ENCODE assay signal across 7 mouse cellular contexts in genomic region chr17:65071114-65071513, GRCm38 (mm10).
A peak's percentile ranks its signal among the peaks of the same experiment; 100 is the strongest.
DNase-seq lines count a peak whose midpoint lies in the region; ATAC-seq and TF ChIP-seq lines count a peak whose summit lies in the region.

No protein-coding gene starts in this region.

- H3K9me3 ChIP-seq in kidney, postnatal 0 days (replicated peaks; ENCODE audit: low read length) = no peaks in the 10 kb centered on the region
- H3K9me3 ChIP-seq in kidney, embryonic 16.5 days (ENCODE audit: low read length) = no peaks in the 10 kb centered on the region
- H3K9me3 ChIP-seq in stomach, postnatal 0 days (ENCODE audit: control insufficient read depth, low read length) = no peaks in the 10 kb centered on the region

- no peaks in the 10 kb centered on the region for H3K27me3 ChIP-seq in kidney, postnatal 0 days (ENCODE audit: insufficient read depth, low read length)
- no peaks in the 10 kb centered on the region for H3K27me3 ChIP-seq in kidney, embryonic 16.5 days (ENCODE audit: insufficient read depth, low read length)
- no peaks in the 10 kb centered on the region for H3K27me3 ChIP-seq in stomach, postnatal 0 days (ENCODE audit: control insufficient read depth, insufficient read depth, low read length)

- ATAC-seq in kidney, postnatal 0 days (replicated peaks; ENCODE audit: low FRiP score, low read depth) = no peak
- ATAC-seq in kidney, embryonic 16.5 days (ENCODE audit: low FRiP score, low TSS enrichment) = no peak
- no peak for ATAC-seq in stomach, postnatal 0 days (ENCODE audit: low FRiP score, low TSS enrichment)

- no peaks in the 10 kb centered on the region for H3K4me1 ChIP-seq in kidney, postnatal 0 days (replicated peaks; ENCODE audit: insufficient read depth, low read length)
- no peaks in the 10 kb centered on the region for H3K4me1 ChIP-seq in kidney, embryonic 16.5 days (ENCODE audit: insufficient read depth, low read length)
- no peaks in the 10 kb centered on the region for H3K4me1 ChIP-seq in stomach, postnatal 0 days (replicated peaks; ENCODE audit: control insufficient read depth, insufficient read depth)

- 45% methylated on average over 3 of the region's 3 CpGs for WGBS in kidney, postnatal 0 days
- WGBS in kidney, embryonic 16.5 days = 47% methylated on average over 3 of the region's 3 CpGs
- 32% methylated on average over 3 of the region's 3 CpGs for WGBS in stomach, postnatal 0 days

- TF ChIP-seq CTCF in kidney, postnatal 0 days (IDR thresholded peaks at IDR 0.05; ENCODE audit: low read depth) = peak; percentile 72
- TF ChIP-seq CTCF in stomach, postnatal 0 days (IDR thresholded peaks at IDR 0.05; ENCODE audit: low read depth) = peak; percentile 69

- peak; percentile 55 for DNase-seq in kidney, postnatal 0 days (ENCODE audit: low spot score)
- DNase-seq in A20 (ENCODE audit: low read depth, low spot score) (peak; percentile 15), ES-CJ7 (ENCODE audit: low read depth, low spot score) (peak; percentile 67)
- peak; percentile 20 to 33 for DNase-seq in frontal cortex, postnatal 25 days (ENCODE audit: low spot score in 2 of 2)
- DNase-seq in stomach, postnatal 0 days (ENCODE audit: low spot score) = peak; percentile 23
- no peak for DNase-seq in urinary bladder, adult 2 months (ENCODE audit: low spot score)

- no peaks in the 10 kb centered on the region for H3K36me3 ChIP-seq in kidney, postnatal 0 days (ENCODE audit: insufficient read depth, low read length)
- H3K36me3 ChIP-seq in kidney, embryonic 16.5 days (ENCODE audit: insufficient read depth, low read length) = no peaks in the 10 kb centered on the region
- no peaks in the 10 kb centered on the region for H3K36me3 ChIP-seq in stomach, postnatal 0 days (ENCODE audit: control insufficient read depth, insufficient read depth, low read length)

- TF ChIP-seq EP300 in stomach, postnatal 0 days (optimal IDR thresholded peaks at IDR 0.05) = no peak

- no peak overlapping the region for H3K4me3 ChIP-seq in kidney, postnatal 0 days (replicated peaks; ENCODE audit: low read depth, low read length)
- no peak overlapping the region for H3K4me3 ChIP-seq in kidney, embryonic 16.5 days (ENCODE audit: low read length)
- H3K4me3 ChIP-seq in stomach, postnatal 0 days (ENCODE audit: low read depth, low read length) = no peak overlapping the region

- H3K27ac ChIP-seq in kidney, postnatal 0 days = no peak overlapping the region
- no peak overlapping the region for H3K27ac ChIP-seq in kidney, embryonic 16.5 days (ENCODE audit: low read length)
- H3K27ac ChIP-seq in stomach, postnatal 0 days (replicated peaks) = no peak overlapping the region

- H3K9ac ChIP-seq in kidney, postnatal 0 days (ENCODE audit: low read depth, low read length) = no peak overlapping the region
- no peak overlapping the region for H3K9ac ChIP-seq in kidney, embryonic 16.5 days (replicated peaks; ENCODE audit: low read length)
- no peak overlapping the region for H3K9ac ChIP-seq in stomach, postnatal 0 days (ENCODE audit: low read length)

- H3K4me2 ChIP-seq in kidney, postnatal 0 days (ENCODE audit: low read length) = no peak overlapping the region
- no peak overlapping the region for H3K4me2 ChIP-seq in kidney, embryonic 16.5 days (replicated peaks; ENCODE audit: low read depth, low read length)
- no peak overlapping the region for H3K4me2 ChIP-seq in stomach, postnatal 0 days (replicated peaks; ENCODE audit: low read depth)
